Mouse (Mus musculus) embryonic facial prominence, embryonic 12.5 days (tissue): ENCODE results near the gene Gbf1. TPM values are rescaled to one million over a fixed set of nuclear protein-coding genes. Genes with fewer than 3 reads are reported as not detected.

Source experiments
- ATAC-seq: fragments of 200-750 bp; cut with Nextera tagmentation; 2 replicates; pipeline ENCODE4 v1.8.0; 2017; ENCODE audit not compliant: insufficient number of reproducible peaks, insufficient read depth, low FRiP score, low TSS enrichment
- H3K27ac ChIP-seq: fragments of 300-500 bp; sonication (generic); 2 replicates; pipeline ENCODE4 v1.5.1; 2016; ENCODE audit warnings: mild to moderate bottlenecking
- H3K27me3 ChIP-seq: fragments of 300-500 bp; sonication (generic); 2 replicates; pipeline ENCODE4 v1.6.1; 2016; ENCODE audit warnings: mild to moderate bottlenecking, moderate library complexity
- H3K36me3 ChIP-seq: fragments of 300-500 bp; sonication (generic); 2 replicates; pipeline ENCODE4 v1.6.1; 2016; ENCODE audit warnings: mild to moderate bottlenecking
- H3K4me1 ChIP-seq: fragments of 300-500 bp; sonication (generic); 2 replicates; pipeline ENCODE4 v1.6.1; 2016
- H3K4me2 ChIP-seq: fragments of 300-500 bp; sonication (generic); replicated peaks from 2 replicates; pipeline ENCODE4 v1.6.1; 2016; ENCODE audit warnings: mild to moderate bottlenecking, moderate library complexity
- H3K4me3 ChIP-seq: fragments of 300-500 bp; sonication (generic); 2 replicates; pipeline ENCODE4 v1.5.1; 2016; ENCODE audit warnings: mild to moderate bottlenecking
- H3K9ac ChIP-seq: fragments of 300-500 bp; sonication (generic); 2 replicates; pipeline ENCODE4 v1.6.1; 2016; ENCODE audit warnings: mild to moderate bottlenecking, moderate library complexity
- H3K9me3 ChIP-seq: fragments of 300-500 bp; sonication (generic); 2 replicates; pipeline ENCODE4 v1.6.1; 2016; ENCODE audit warnings: mild to moderate bottlenecking, moderate library complexity
- WGBS: fragments of 180-500 bp; shearing (Covaris S2); methylation state at CpG from one replicate; pipeline ENCODE4 v1.1.7; 2016; 5-methylcytosine and 5-hydroxymethylcytosine counted together
- polyA plus RNA-seq: library from polyadenylated mRNA; unstranded; fragments of >200 nt; fragmentation: Nextera tagmentation; extraction: Ambion mirVana; gene quantifications from 2 replicates; pipeline ENCODE4 v1.2.1, GENCODE M21; 2016

Gbf1 gene
- polyA plus RNA-seq, 1 experiment from 2014 or later = 70.1 TPM

DNA sequence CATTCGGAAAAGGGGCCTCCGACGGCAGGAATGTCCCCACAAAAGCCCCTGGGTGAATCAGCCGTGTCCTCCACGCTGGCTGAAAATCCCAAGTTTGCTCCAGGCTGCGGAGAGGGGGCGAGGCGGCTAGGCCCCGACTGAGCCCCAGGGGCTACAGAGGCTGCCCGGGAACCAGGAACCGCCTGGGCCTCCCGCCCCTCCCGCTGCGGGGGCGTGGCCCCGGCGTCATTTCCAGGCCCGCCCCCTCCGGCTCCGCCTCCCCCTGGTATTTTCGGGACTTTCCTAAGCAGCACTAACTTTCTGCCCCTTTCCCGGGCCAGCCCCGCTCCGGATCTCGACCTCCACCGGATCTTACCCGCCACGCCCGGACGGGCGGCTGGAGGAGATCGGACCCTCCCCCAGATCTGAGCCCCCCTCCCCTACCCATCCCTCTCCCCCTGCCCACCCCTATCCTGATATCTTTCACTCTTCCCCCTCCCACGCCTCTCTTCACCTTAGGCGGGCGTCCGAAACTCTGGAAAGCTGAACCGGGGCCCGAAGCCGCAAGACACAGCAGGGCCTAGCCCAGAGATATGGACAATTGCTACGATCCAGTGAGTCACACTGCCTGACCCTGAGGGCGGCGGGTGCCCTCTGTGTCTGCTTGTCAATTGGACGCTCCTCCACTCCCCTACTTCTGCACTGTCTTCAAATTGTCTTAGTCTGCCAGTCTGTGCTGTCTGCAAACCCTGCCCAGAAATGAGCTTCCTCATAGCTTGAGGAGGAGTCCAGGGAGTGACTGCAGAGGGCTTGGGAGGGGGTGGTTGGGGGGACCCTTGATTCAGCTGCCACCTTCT, 153.3 kb downstream of the Gbf1 start:
- Histone ChIP-seq H3K4me3 (peak overlapping the region; percentile 66), H3K27ac (0 out of 2 replicates have a peak overlapping the region, but pooled peaks have one; percentile 80), H3K9me3 (no peaks in the 10 kb centered on the region), H3K27me3 (peaks cover 25% of the 10 kb centered on the region), H3K36me3 (peaks cover 7% of the 10 kb centered on the region; the same call in 1 of the 2 replicates), H3K9ac (peak overlapping the region; percentile 68), H3K4me2 (peak overlapping the region; percentile 98), H3K4me1 (peaks cover 22% of the 10 kb centered on the region)
- under 1% methylated on average over 43 of the region's 43 CpGs for WGBS
- ATAC-seq = peak; percentile 54

DNA sequence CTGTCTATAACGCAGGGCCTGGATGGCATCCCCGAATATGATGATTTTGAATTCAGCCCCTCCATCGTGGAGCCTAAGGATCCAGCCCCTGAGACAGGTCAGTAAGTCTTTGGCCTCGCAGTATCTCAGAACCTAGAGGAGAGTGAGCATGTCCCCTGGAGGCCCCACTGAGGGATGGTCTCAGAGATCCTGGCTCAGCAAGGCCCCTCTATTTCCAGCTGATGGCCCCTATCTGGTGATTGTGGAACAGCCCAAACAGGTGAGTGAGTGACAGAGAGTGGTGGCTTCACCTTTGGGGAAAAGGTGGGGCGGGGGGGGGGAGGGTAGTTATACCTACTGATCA, 153.9 kb downstream of the Gbf1 start:
- Histone ChIP-seq H3K4me2 (peak overlapping the region; percentile 98), H3K36me3 (peaks cover 13% of the 10 kb centered on the region; the same call in 1 of the 2 replicates), H3K27ac (no peak overlapping the region), H3K4me3 (peak overlapping the region; percentile 66), H3K9me3 (no peaks in the 10 kb centered on the region), H3K9ac (peak overlapping the region; percentile 68), H3K27me3 (peaks cover 25% of the 10 kb centered on the region), H3K4me1 (peaks cover 22% of the 10 kb centered on the region)
- WGBS = 51% methylated on average over 5 of the region's 5 CpGs
- ATAC-seq = no peak

DNA sequence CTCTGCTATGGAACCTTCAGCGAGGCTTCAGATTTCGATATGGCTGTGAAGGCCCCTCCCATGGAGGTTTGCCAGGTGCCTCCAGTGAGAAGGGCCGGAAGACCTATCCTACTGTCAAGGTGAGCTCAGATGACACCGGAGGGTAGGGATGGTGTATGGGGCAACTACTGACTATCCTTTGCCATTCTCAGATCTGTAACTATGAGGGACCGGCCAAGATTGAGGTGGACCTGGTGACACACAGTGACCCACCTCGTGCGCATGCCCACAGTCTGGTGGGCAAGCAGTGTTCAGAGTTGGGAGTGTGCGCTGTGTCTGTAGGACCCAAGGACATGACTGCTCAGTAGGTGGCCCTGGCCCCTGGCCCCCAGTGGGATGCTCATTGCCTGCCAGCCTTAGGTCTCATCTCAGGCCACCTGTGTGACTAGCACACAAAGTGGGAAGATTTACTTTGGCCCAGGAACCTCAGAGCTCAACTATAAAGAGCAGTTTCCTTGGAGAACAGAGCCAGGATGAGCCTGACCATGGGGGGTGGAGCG, 154.5 kb downstream of the Gbf1 start:
- Histone ChIP-seq H3K9me3 (no peaks in the 10 kb centered on the region), H3K4me1 (peaks cover 22% of the 10 kb centered on the region), H3K36me3 (peaks cover 18% of the 10 kb centered on the region; the same call in 1 of the 2 replicates), H3K4me2 (0 out of 2 replicates have a peak overlapping the region, but pooled peaks have one; percentile 98), H3K27me3 (peaks cover 25% of the 10 kb centered on the region), H3K9ac (no peak overlapping the region), H3K27ac (no peak overlapping the region), H3K4me3 (no peak overlapping the region)
- WGBS = 92% methylated on average over 9 of the region's 9 CpGs
- ATAC-seq = no peak

DNA sequence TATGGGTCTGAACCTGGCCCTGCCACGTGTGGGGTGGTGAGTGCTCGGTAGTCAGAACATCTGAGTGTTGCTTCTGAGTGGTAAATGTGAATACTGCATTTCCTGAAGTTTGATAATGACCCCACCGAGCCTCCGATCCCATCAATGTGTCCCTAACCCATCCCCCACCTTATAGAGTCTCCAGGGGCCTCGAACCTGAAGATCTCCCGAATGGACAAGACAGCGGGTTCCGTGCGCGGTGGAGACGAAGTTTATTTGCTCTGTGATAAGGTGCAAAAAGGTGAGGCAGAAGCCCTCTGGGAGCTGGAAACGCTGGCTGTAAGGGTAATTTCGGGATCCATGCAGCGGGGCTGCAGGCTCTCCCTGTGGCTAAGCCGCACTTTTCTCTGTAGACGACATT, 155.5 kb downstream of the Gbf1 start:
- Histone ChIP-seq H3K36me3 (peaks cover 18% of the 10 kb centered on the region; the same call in 1 of the 2 replicates), H3K4me2 (no peak overlapping the region), H3K4me3 (no peak overlapping the region), H3K27me3 (peaks cover 29% of the 10 kb centered on the region), H3K27ac (no peak overlapping the region), H3K9ac (no peak overlapping the region), H3K9me3 (no peaks in the 10 kb centered on the region), H3K4me1 (peaks cover 22% of the 10 kb centered on the region)
- 81% methylated on average over 16 of the region's 16 CpGs for WGBS
- ATAC-seq = no peak

DNA sequence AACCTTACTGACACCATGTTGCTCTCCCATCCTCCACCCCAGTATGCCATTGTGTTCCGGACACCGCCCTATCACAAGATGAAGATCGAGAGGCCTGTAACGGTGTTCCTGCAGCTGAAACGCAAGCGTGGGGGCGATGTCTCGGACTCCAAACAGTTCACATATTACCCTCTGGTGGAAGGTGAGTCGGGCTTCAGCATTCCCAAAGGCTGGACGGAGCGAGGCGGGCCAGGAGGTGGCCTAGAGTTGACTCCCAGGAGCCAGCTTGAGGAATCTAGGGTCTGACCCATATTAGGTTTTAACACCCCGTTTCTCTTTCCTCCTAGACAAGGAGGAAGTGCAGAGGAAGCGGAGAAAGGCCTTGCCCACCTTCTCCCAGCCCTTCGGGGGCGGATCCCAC, 156.0 kb downstream of the Gbf1 start:
- no peak overlapping the region for H3K27ac ChIP-seq
- ATAC-seq = no peak
- peaks cover 33% of the 10 kb centered on the region for H3K27me3 ChIP-seq

DNA sequence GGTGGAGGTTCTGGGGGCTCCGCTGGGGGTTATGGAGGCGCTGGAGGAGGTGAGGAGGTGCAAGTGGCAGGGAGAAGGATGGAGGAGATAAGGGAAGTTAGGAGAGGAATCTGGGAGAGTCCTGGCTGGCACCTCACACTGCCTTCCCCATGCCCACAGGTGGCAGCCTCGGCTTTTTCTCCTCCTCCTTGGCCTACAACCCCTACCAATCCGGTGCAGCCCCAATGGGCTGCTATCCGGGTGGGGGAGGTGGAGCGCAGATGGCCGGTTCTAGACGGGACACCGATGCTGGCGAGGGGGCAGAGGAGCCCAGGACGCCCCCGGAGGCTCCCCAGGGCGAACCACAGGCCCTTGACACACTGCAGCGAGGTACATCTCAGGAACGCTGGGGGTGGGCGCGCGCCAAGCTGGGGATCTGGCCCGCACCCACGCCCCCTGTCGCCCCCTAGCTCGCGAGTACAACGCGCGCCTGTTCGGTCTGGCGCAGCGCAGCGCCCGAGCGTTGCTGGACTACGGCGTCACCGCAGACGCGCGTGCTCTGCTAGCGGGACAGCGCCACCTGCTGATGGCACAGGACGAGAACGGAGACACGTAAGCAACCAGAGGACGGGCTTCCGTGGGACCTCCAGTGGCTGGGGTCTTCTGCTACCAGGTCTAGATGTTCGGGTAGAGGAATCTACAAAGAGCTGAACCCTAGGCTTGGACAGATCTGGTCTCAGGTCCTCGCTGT, 156.6 kb downstream of the Gbf1 start:
- Histone ChIP-seq H3K27me3 (peaks cover 39% of the 10 kb centered on the region), H3K4me3 (peak overlapping the region; percentile 34), H3K36me3 (peaks cover 18% of the 10 kb centered on the region; the same call in 1 of the 2 replicates), H3K4me1 (peaks cover 19% of the 10 kb centered on the region), H3K27ac (no peak overlapping the region), H3K9ac (peak overlapping the region; percentile 41), H3K4me2 (peak overlapping the region; percentile 80), H3K9me3 (no peaks in the 10 kb centered on the region)
- ATAC-seq = peak; percentile 13; the same call in 1 of the 2 replicates
- WGBS = 2% methylated on average over 46 of the region's 47 CpGs

More for the DNA sequence above, 156.0 kb downstream of the Gbf1 start:
- Histone ChIP-seq H3K4me3 (no peak overlapping the region), H3K9me3 (no peaks in the 10 kb centered on the region), H3K36me3 (peaks cover 18% of the 10 kb centered on the region; the same call in 1 of the 2 replicates), H3K4me1 (peaks cover 22% of the 10 kb centered on the region), H3K4me2 (peak overlapping the region; percentile 80; the same call in 1 of the 2 replicates), H3K9ac (no peak overlapping the region)
- WGBS = 55% methylated on average over 16 of the region's 16 CpGs

DNA sequence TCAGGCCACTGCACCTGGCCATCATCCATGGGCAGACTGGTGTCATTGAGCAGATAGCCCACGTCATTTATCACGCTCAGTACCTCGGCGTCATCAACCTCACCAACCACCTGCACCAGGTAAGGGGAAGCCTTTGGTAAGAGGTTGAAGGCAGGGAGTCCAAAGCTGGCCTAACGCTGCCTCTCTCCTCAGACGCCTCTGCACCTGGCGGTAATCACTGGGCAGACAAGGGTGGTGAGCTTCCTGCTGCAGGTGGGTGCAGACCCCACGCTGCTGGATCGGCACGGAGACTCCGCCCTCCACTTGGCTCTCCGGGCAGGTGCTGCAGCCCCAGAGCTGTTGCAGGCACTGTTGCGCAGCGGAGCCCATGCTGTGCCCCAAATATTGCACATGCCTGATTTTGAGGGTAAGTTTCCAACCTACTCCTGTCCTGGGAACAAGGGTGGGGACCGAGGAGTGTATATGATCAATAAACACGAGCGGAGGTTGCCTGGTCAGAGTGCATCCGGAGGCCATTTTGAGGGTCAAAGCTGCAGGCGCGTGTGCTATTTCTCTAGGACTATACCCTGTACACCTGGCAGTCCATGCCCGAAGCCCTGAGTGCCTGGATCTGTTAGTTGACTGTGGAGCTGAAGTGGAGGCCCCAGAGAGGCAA, 157.5 kb downstream of the Gbf1 start:
- peaks cover 18% of the 10 kb centered on the region; the same call in 1 of the 2 replicates for H3K36me3 ChIP-seq
- no peak for ATAC-seq
- no peak overlapping the region for H3K4me3 ChIP-seq
- no peak overlapping the region for H3K27ac ChIP-seq
- no peaks in the 10 kb centered on the region for H3K9me3 ChIP-seq
- no peak overlapping the region for H3K4me2 ChIP-seq
- H3K27me3 ChIP-seq = peaks cover 48% of the 10 kb centered on the region
- peaks cover 18% of the 10 kb centered on the region for H3K4me1 ChIP-seq
- 83% methylated on average over 21 of the region's 21 CpGs for WGBS
- H3K9ac ChIP-seq = no peak overlapping the region

DNA sequence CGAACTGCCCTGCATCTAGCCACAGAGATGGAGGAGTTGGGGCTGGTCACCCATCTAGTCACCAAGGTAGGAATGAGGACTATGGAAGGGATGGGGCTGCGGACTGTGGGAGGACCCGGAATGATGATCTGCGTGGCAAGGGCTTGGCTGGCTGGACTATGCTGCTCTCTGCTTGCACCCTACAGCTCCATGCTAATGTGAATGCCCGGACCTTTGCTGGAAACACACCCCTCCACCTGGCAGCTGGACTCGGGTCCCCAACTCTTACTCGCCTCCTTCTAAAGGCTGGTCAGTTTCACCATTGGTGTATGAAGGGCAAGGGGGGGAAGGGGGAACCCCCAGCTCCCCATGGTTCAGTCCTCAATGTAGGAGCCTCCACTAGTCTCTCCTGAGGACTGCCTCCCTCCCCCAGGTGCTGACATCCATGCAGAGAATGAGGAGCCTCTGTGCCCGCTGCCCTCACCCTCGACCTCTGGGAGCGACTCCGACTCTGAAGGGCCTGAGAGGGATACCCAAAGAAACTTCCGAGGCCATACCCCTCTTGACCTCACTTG, 158.1 kb downstream of the Gbf1 start:
- 86% methylated on average over 12 of the region's 12 CpGs for WGBS
- peaks cover 16% of the 10 kb centered on the region for H3K4me1 ChIP-seq
- ATAC-seq = no peak
- H3K27ac ChIP-seq = no peak overlapping the region
- H3K4me2 ChIP-seq = no peak overlapping the region
- peaks cover 18% of the 10 kb centered on the region; the same call in 1 of the 2 replicates for H3K36me3 ChIP-seq
- no peak overlapping the region for H3K4me3 ChIP-seq
- no peaks in the 10 kb centered on the region for H3K9me3 ChIP-seq
- peaks cover 54% of the 10 kb centered on the region for H3K27me3 ChIP-seq
- H3K9ac ChIP-seq = no peak overlapping the region

DNA sequence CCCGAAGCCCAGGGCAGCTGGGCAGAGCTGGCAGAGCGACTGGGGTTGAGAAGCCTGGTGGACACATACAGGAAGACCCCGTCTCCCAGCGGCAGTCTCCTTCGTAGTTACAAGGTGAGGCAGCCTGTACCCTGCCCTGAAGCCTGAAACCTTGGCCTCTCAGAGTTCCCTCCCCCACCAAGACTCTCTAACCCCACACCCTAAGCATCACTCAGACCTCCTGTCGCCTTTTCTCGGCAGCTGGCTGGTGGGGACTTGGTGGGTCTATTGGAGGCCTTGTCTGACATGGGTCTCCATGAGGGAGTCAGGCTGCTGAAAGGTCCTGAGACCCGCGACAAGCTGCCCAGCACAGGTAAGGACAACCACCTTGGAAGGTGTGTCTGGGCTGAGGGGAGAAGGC, 159.0 kb downstream of the Gbf1 start:
- no peak overlapping the region for H3K4me2 ChIP-seq
- no peak for ATAC-seq
- peaks cover 18% of the 10 kb centered on the region; the same call in 1 of the 2 replicates for H3K36me3 ChIP-seq
- H3K9me3 ChIP-seq = no peaks in the 10 kb centered on the region
- H3K4me3 ChIP-seq = no peak overlapping the region
- H3K27me3 ChIP-seq = peaks cover 63% of the 10 kb centered on the region
- WGBS = 88% methylated on average over 9 of the region's 9 CpGs
- H3K27ac ChIP-seq = no peak overlapping the region
- peaks cover 14% of the 10 kb centered on the region for H3K4me1 ChIP-seq
- H3K9ac ChIP-seq = no peak overlapping the region

DNA sequence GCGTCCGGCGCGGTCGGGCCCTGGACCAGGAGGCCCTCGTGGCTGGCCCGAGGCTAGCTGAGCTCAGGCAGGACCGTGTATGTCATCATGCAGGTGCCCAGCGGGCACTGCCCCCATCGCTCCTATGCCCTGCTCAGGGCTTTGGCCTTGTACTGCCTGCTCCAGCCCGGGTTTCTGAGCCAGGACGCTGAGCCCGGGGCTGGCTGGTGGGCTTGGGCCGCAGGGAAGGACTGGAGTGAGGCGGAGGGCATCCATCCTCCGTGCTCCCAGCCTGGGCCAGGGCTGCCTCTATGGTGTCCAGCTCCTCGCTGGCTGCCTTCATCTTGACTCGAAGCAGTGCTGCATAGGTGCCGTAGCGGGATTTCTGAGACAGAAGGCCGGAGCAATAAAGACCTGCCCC, 160.3 kb downstream of the Gbf1 start:
- ATAC-seq = no peak
- H3K27ac ChIP-seq = no peak overlapping the region

DNA sequence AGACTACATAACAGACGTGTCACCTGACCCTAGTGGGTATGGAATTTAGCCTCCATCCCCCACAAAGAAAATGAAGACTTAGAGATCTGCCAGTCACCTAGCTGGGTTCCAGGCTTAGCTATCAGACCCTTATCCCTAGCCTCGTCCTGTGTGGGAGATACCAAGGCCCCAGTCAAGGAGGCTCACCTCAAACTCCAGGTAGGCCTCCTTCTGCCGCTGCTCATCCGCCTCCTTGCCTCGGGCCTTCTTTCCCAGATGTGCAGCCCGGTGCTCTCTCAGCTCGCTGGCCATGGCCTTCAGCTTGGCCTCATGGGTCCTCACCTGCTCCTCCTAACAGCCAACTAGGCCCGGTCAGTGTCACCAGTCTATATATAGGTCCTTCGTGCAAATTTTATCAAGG, 160.8 kb downstream of the Gbf1 start:
- H3K27me3 ChIP-seq = peaks cover 65% of the 10 kb centered on the region
- H3K27ac ChIP-seq = no peak overlapping the region
- H3K9ac ChIP-seq = no peak overlapping the region
- no peaks in the 10 kb centered on the region for H3K9me3 ChIP-seq
- ATAC-seq = no peak
- peaks cover 22% of the 10 kb centered on the region for H3K4me1 ChIP-seq
- H3K4me2 ChIP-seq = no peak overlapping the region
- H3K4me3 ChIP-seq = no peak overlapping the region
- WGBS = 89% methylated on average over 9 of the region's 9 CpGs
- H3K36me3 ChIP-seq = peaks cover 18% of the 10 kb centered on the region; the same call in 1 of the 2 replicates

More for the DNA sequence above, 160.3 kb downstream of the Gbf1 start:
- H3K36me3 ChIP-seq = peaks cover 18% of the 10 kb centered on the region; the same call in 1 of the 2 replicates
- H3K9ac ChIP-seq = no peak overlapping the region
- H3K4me1 ChIP-seq = peaks cover 18% of the 10 kb centered on the region
- peaks cover 65% of the 10 kb centered on the region for H3K27me3 ChIP-seq
- H3K4me2 ChIP-seq = no peak overlapping the region
- 90% methylated on average over 21 of the region's 21 CpGs for WGBS
- H3K4me3 ChIP-seq = no peak overlapping the region
- H3K9me3 ChIP-seq = no peaks in the 10 kb centered on the region
